8 mouse cellular contexts compared by ENCODE assay signal in genomic region chr10:127614236-127615033, GRCm38 (mm10). TPM values are rescaled to one million over a fixed set of nuclear protein-coding genes. Genes with fewer than 3 reads are reported as not detected.
DNase-seq lines count a peak whose midpoint lies in the region; ATAC-seq lines count a peak whose summit lies in the region.

No protein-coding gene starts in this region.

- WGBS in embryonic facial prominence, embryonic 13.5 days = 16% methylated on average over 12 of the region's 12 CpGs
- WGBS in hindbrain, embryonic 14.5 days = 27% methylated on average over 11 of the region's 12 CpGs
- WGBS in midbrain, embryonic 16.5 days = 22% methylated on average over 12 of the region's 12 CpGs

- DNase-seq in kidney, postnatal 10 days = peak; percentile 54
- DNase-seq in kidney, adult 18-20 months = no peak
- no peak for DNase-seq in hindbrain, embryonic 14.5 days (ENCODE audit: low spot score)
- no peak for DNase-seq in Muller cell, postnatal 12 days (ENCODE audit: inconsistent ontology term)
- DNase-seq in thymus, postnatal 4 days = no peak

- H3K4me2 ChIP-seq in embryonic facial prominence, embryonic 13.5 days = peak overlapping the region; percentile 85
- H3K4me2 ChIP-seq in hindbrain, embryonic 14.5 days (replicated peaks) = no peak overlapping the region; the same call in 1 of the 2 replicates
- no peak overlapping the region for H3K4me2 ChIP-seq in midbrain, embryonic 16.5 days (ENCODE audit: low read length)

- ATAC-seq in embryonic facial prominence, embryonic 13.5 days (ENCODE audit: insufficient number of reproducible peaks, insufficient read depth, low FRiP score, low TSS enrichment, low read depth) = peak; percentile 32; the same call in 1 of the 2 replicates
- ATAC-seq in hindbrain, embryonic 14.5 days (ENCODE audit: low FRiP score) = peak; percentile 29; the same call in 1 of the 2 replicates
- ATAC-seq in midbrain, embryonic 16.5 days = peak; percentile 60
- no peak for ATAC-seq in frontal cortex, adult (ENCODE audit: low TSS enrichment)

- peaks cover 79% of the 10 kb centered on the region for H3K4me1 ChIP-seq in embryonic facial prominence, embryonic 13.5 days
- H3K4me1 ChIP-seq in hindbrain, embryonic 14.5 days (replicated peaks; ENCODE audit: control insufficient read depth, insufficient read depth, low read length) = peaks cover 56% of the 10 kb centered on the region
- peaks cover 49% of the 10 kb centered on the region for H3K4me1 ChIP-seq in midbrain, embryonic 16.5 days (ENCODE audit: control insufficient read depth, insufficient read depth, low read length)

- H3K36me3 ChIP-seq in embryonic facial prominence, embryonic 13.5 days = peaks cover 47% of the 10 kb centered on the region
- peaks cover 44% of the 10 kb centered on the region for H3K36me3 ChIP-seq in hindbrain, embryonic 14.5 days (replicated peaks; ENCODE audit: control insufficient read depth, insufficient read depth)
- peaks cover 24% of the 10 kb centered on the region for H3K36me3 ChIP-seq in midbrain, embryonic 16.5 days (ENCODE audit: control insufficient read depth, insufficient read depth, low read length)

- H3K9ac ChIP-seq in embryonic facial prominence, embryonic 13.5 days = peak overlapping the region; percentile 64
- no peak overlapping the region for H3K9ac ChIP-seq in hindbrain, embryonic 14.5 days
- H3K9ac ChIP-seq in midbrain, embryonic 16.5 days (ENCODE audit: low read depth, low read length) = 0 out of 2 replicates have a peak overlapping the region, but pooled peaks have one; percentile 11

- H3K27ac ChIP-seq in embryonic facial prominence, embryonic 13.5 days = peak overlapping the region; percentile 95
- peak overlapping the region; percentile 52; the same call in 1 of the 2 replicates for H3K27ac ChIP-seq in hindbrain, embryonic 14.5 days
- H3K27ac ChIP-seq in midbrain, embryonic 16.5 days (ENCODE audit: low read length) = peak overlapping the region; percentile 35; the same call in 1 of the 2 replicates

- no peaks in the 10 kb centered on the region for H3K27me3 ChIP-seq in embryonic facial prominence, embryonic 13.5 days
- no peaks in the 10 kb centered on the region for H3K27me3 ChIP-seq in hindbrain, embryonic 14.5 days (ENCODE audit: control insufficient read depth, insufficient read depth, low read length)
- H3K27me3 ChIP-seq in midbrain, embryonic 16.5 days (ENCODE audit: control insufficient read depth, insufficient read depth, low read depth, low read length) = no peaks in the 10 kb centered on the region

- peak overlapping the region; percentile 29 for H3K4me3 ChIP-seq in embryonic facial prominence, embryonic 13.5 days
- no peak overlapping the region for H3K4me3 ChIP-seq in hindbrain, embryonic 14.5 days (replicated peaks; ENCODE audit: low read length)
- no peak overlapping the region for H3K4me3 ChIP-seq in midbrain, embryonic 16.5 days (ENCODE audit: low read depth, low read length)

- H3K9me3 ChIP-seq in embryonic facial prominence, embryonic 13.5 days = no peaks in the 10 kb centered on the region
- H3K9me3 ChIP-seq in hindbrain, embryonic 14.5 days (ENCODE audit: control insufficient read depth, low read length) = no peaks in the 10 kb centered on the region
- no peaks in the 10 kb centered on the region for H3K9me3 ChIP-seq in midbrain, embryonic 16.5 days (replicated peaks; ENCODE audit: control insufficient read depth, low read length, poor library complexity, severe bottlenecking)

RNA-seq across cellular contexts. Expression of gene Lrp1, which starts 6.5 kb away (rescaled TPM):
- 139 and 159 TPM in 2 replicates for polyA plus RNA-seq in embryonic facial prominence, embryonic 13.5 days (2015; fragmentation: Nextera tagmentation; extraction: Ambion mirVana)
- 118 and 119 TPM in 2 replicates for polyA plus RNA-seq in hindbrain, embryonic 14.5 days (2014; fragmentation: Nextera tagmentation; extraction: Ambion mirVana)
- 110 and 117 TPM in 2 replicates for polyA plus RNA-seq in midbrain, embryonic 16.5 days (2015; fragmentation: Nextera tagmentation; extraction: Ambion mirVana)

RNA-seq across cellular contexts. Expression of gene Stat6, which starts 28.4 kb away (rescaled TPM):
- polyA plus RNA-seq in embryonic facial prominence, embryonic 13.5 days (2015; fragmentation: Nextera tagmentation; extraction: Ambion mirVana) = 21.1 and 22.0 TPM in 2 replicates
- 4.7 and 5.5 TPM in 2 replicates for polyA plus RNA-seq in hindbrain, embryonic 14.5 days (2014; fragmentation: Nextera tagmentation; extraction: Ambion mirVana)
- polyA plus RNA-seq in midbrain, embryonic 16.5 days (2015; fragmentation: Nextera tagmentation; extraction: Ambion mirVana) = 4.4 and 5.4 TPM in 2 replicates

RNA-seq across cellular contexts. Expression of gene Nemp1, which starts 52.3 kb away (rescaled TPM):
- 9.1 and 10.6 TPM in 2 replicates for polyA plus RNA-seq in embryonic facial prominence, embryonic 13.5 days (2015; fragmentation: Nextera tagmentation; extraction: Ambion mirVana)
- 3.3 and 4.3 TPM in 2 replicates for polyA plus RNA-seq in hindbrain, embryonic 14.5 days (2014; fragmentation: Nextera tagmentation; extraction: Ambion mirVana)
- polyA plus RNA-seq in midbrain, embryonic 16.5 days (2015; fragmentation: Nextera tagmentation; extraction: Ambion mirVana) = 3.2 TPM in 2 replicates

RNA-seq across cellular contexts. Expression of gene Nab2, which starts 53.9 kb away (rescaled TPM):
- polyA plus RNA-seq in embryonic facial prominence, embryonic 13.5 days (2015; fragmentation: Nextera tagmentation; extraction: Ambion mirVana) = 19.5 and 20.3 TPM in 2 replicates
- 2.3 and 2.6 TPM in 2 replicates for polyA plus RNA-seq in hindbrain, embryonic 14.5 days (2014; fragmentation: Nextera tagmentation; extraction: Ambion mirVana)
- polyA plus RNA-seq in midbrain, embryonic 16.5 days (2015; fragmentation: Nextera tagmentation; extraction: Ambion mirVana) = 1.6 and 2.1 TPM in 2 replicates

Comparison
In these comparisons a context has a peak if more than half of its experiments do, and no peak if none do; other contexts are left out.
1. H3K27ac ChIP-seq: peak in every context shown above with its lines; median percentile 95 in embryonic facial prominence, embryonic 13.5 days; 52 in hindbrain, embryonic 14.5 days; 35 in midbrain, embryonic 16.5 days.